9 mouse cellular contexts compared by ENCODE assay signal in the genomic region with DNA sequence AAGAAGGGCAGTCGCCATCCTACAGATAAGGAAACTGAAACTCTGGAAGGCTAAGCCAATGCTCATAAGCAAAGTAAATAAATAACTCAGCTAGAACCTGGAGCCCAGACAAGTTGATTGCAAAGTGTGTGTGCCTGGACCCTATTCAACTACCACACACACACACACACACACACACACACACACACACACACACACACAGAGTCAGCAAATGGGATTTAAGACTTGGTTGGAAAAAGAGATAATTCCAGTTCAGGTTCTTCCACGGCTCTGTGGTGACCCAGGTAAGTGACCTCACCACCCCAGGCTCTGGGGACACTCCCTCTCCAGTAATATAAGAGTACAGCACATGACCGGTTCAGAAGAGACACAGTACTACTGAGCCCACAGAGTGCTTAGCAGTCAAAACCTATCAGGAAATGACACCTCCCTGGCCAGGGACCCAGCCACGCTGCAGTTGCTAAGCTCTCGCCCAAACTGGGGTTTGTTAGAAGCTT. TPM values are rescaled to one million over a fixed set of nuclear protein-coding genes. Genes with fewer than 3 reads are reported as not detected.
DNase-seq lines count a peak whose midpoint lies in the region; ATAC-seq and TF ChIP-seq lines count a peak whose summit lies in the region.
"Had no signal": no experiment of that assay in that cellular context is flagged by ENCODE, and none has a peak within 500 bp of the region (broad histone marks: within the 10 kb centered on the region; RNA-seq: fewer than 3 reads in every experiment).

No protein-coding gene starts in this region.

- H3K79me2 ChIP-seq in CH12.LX (replicated peaks; ENCODE audit: control insufficient read depth, extremely low read depth, insufficient read depth, poor library complexity, severe bottlenecking), result no peaks in the 10 kb centered on the region

- in situ Hi-C loops in CH12.LX (cut with MboI; ENCODE audit: low pct_ligation_motif_present, low pct_unique_long_range_greater_than_20kb, low sequenced_read_pairs), result no loop called here

- H3K36me3 ChIP-seq in forebrain, embryonic 16.5 days (ENCODE audit: control insufficient read depth, insufficient read depth), result no peaks in the 10 kb centered on the region
- H3K36me3 ChIP-seq in forebrain, embryonic 10.5 days (replicated peaks), result no peaks in the 10 kb centered on the region
- no peaks in the 10 kb centered on the region for H3K36me3 ChIP-seq in CH12.LX (replicated peaks in 1 of 2; ENCODE audit: control insufficient read depth in 1 of 2, insufficient read depth in 1 of 2, low read length in 1 of 2)
- no peaks in the 10 kb centered on the region for H3K36me3 ChIP-seq in liver, embryonic 15.5 days (replicated peaks)
- H3K36me3 ChIP-seq in forebrain, embryonic 14.5 days (ENCODE audit: control insufficient read depth, insufficient read depth, low read length), result no peaks in the 10 kb centered on the region
- H3K36me3 ChIP-seq: midbrain, embryonic 12.5 days had no signal

- dilution Hi-C loops in CH12.LX (cut with MboI; ENCODE audit: extremely low pct_ligation_motif_present, extremely low pct_unique_long_range_greater_than_20kb, low sequenced_read_pairs), result no loop called here

- no peaks in the 10 kb centered on the region for H3K27me3 ChIP-seq in forebrain, embryonic 16.5 days (replicated peaks; ENCODE audit: control insufficient read depth, insufficient read depth, low read length)
- H3K27me3 ChIP-seq in forebrain, embryonic 10.5 days (ENCODE audit: poor library complexity, severe bottlenecking), result no peaks in the 10 kb centered on the region
- H3K27me3 ChIP-seq in CH12.LX (replicated peaks), result no peaks in the 10 kb centered on the region
- H3K27me3 ChIP-seq in liver, embryonic 15.5 days, result no peaks in the 10 kb centered on the region
- H3K27me3 ChIP-seq in forebrain, embryonic 14.5 days (replicated peaks; ENCODE audit: control insufficient read depth, insufficient read depth, low read length), result no peaks in the 10 kb centered on the region
- H3K27me3 ChIP-seq: midbrain, embryonic 12.5 days had no signal

- no peak overlapping the region for H3K4me3 ChIP-seq in forebrain, embryonic 16.5 days (replicated peaks; ENCODE audit: low read length)
- H3K4me3 ChIP-seq in forebrain, embryonic 10.5 days, result no peak overlapping the region
- no peak overlapping the region for H3K4me3 ChIP-seq in CH12.LX (replicated peaks in 1 of 3; ENCODE audit: low read depth in 2 of 3, low read length in 2 of 3, poor library complexity in 1 of 3)
- H3K4me3 ChIP-seq in liver, embryonic 15.5 days (replicated peaks), result no peak overlapping the region
- H3K4me3 ChIP-seq in forebrain, embryonic 14.5 days (ENCODE audit: low read depth, low read length), result no peak overlapping the region
- H3K4me3 ChIP-seq: midbrain, embryonic 12.5 days had no signal

- whole genome bisulfite sequencing in forebrain, embryonic 16.5 days, result 54% methylated on average over 5 of the region's 5 CpGs
- WGBS in forebrain, embryonic 10.5 days, result 83% methylated on average over 5 of the region's 5 CpGs
- WGBS in liver, embryonic 15.5 days (ENCODE audit: insufficient replicate concordance), result 17% methylated on average over 5 of the region's 5 CpGs
- 76% methylated on average over 5 of the region's 5 CpGs for WGBS in forebrain, embryonic 14.5 days

- TF ChIP-seq RAD21 in CH12.LX (IDR thresholded peaks at IDR 0.05; ENCODE audit: low read depth, low read length), result no peak

- H3K4me2 ChIP-seq in forebrain, embryonic 16.5 days (ENCODE audit: low read length), result no peak overlapping the region
- no peak overlapping the region for H3K4me2 ChIP-seq in CH12.LX (ENCODE audit: insufficient read depth, low read depth, poor library complexity, severe bottlenecking)
- no peak overlapping the region for H3K4me2 ChIP-seq in liver, embryonic 15.5 days
- H3K4me2 ChIP-seq in forebrain, embryonic 14.5 days (ENCODE audit: low read length), result no peak overlapping the region
- H3K4me2 ChIP-seq: midbrain, embryonic 12.5 days had no signal

- no peak for TF ChIP-seq EP300 in CH12.LX (IDR thresholded peaks at IDR 0.05; ENCODE audit: low read length)

- no peak for DNase-seq in forebrain, embryonic 10.5 days (ENCODE audit: extremely low spot score, low spot score)
- DNase-seq in CH12.LX (ENCODE audit: extremely low read depth), result peak; percentile 4
- DNase-seq in heart, postnatal 10 days, result peak; percentile 61 to 67
- DNase-seq in layer of hippocampus, adult 11-12 months (ENCODE audit: low spot score), result no peak
- DNase-seq in frontal cortex, postnatal 25 days (ENCODE audit: low spot score in 2 of 2), result no peak
- no peak for DNase-seq in forebrain, embryonic 14.5 days (ENCODE audit: low spot score)

- intact Hi-C loops in heart, postnatal 10 days (cut with DNase I), result no loop called here

- no peak for TF ChIP-seq POLR2A in CH12.LX (IDR thresholded peaks at IDR 0.05; ENCODE audit: low read depth, low read length)

- no peak for TF ChIP-seq CTCF in CH12.LX (conservative IDR thresholded peaks at IDR 0.05 in 1 of 2, IDR thresholded peaks at IDR 0.05 in 1 of 2; ENCODE audit: low read depth in 2 of 2, low read length in 2 of 2)

- H3K27ac ChIP-seq in forebrain, embryonic 16.5 days (ENCODE audit: low read length), result peak overlapping the region; percentile 8; the same call in 1 of the 2 replicates
- H3K27ac ChIP-seq in forebrain, embryonic 10.5 days, result no peak overlapping the region
- H3K27ac ChIP-seq in CH12.LX (ENCODE audit: insufficient read depth, low read depth), result no peak overlapping the region
- H3K27ac ChIP-seq in liver, embryonic 15.5 days (replicated peaks), result peak overlapping the region; percentile 31; the same call in 1 of the 2 replicates
- no peak overlapping the region for H3K27ac ChIP-seq in forebrain, embryonic 14.5 days (ENCODE audit: low read depth, low read length)
- H3K27ac ChIP-seq: midbrain, embryonic 12.5 days had no signal

- peaks cover 22% of the 10 kb centered on the region for H3K4me1 ChIP-seq in forebrain, embryonic 16.5 days (replicated peaks; ENCODE audit: control insufficient read depth, insufficient read depth, low read length)
- H3K4me1 ChIP-seq in forebrain, embryonic 10.5 days, result no peaks in the 10 kb centered on the region
- no peaks in the 10 kb centered on the region for H3K4me1 ChIP-seq in CH12.LX (ENCODE audit: control insufficient read depth in 1 of 2, insufficient read depth in 2 of 2)
- H3K4me1 ChIP-seq in liver, embryonic 15.5 days (replicated peaks), result peaks cover 47% of the 10 kb centered on the region
- peaks cover 12% of the 10 kb centered on the region for H3K4me1 ChIP-seq in forebrain, embryonic 14.5 days (ENCODE audit: control insufficient read depth, insufficient read depth, low read length)
- H3K4me1 ChIP-seq: midbrain, embryonic 12.5 days had no signal

- no peak overlapping the region for H3K9ac ChIP-seq in forebrain, embryonic 16.5 days (replicated peaks; ENCODE audit: low read depth, low read length)
- no peak overlapping the region for H3K9ac ChIP-seq in CH12.LX (ENCODE audit: insufficient read depth, low read depth)
- no peak overlapping the region for H3K9ac ChIP-seq in liver, embryonic 15.5 days
- no peak overlapping the region for H3K9ac ChIP-seq in forebrain, embryonic 14.5 days (ENCODE audit: low read length)
- H3K9ac ChIP-seq: midbrain, embryonic 12.5 days had no signal

- peak; percentile 37; the same call in 1 of the 2 replicates for ATAC-seq in forebrain, embryonic 16.5 days
- peak; percentile 22; the same call in 1 of the 2 replicates for ATAC-seq in liver, embryonic 15.5 days (ENCODE audit: insufficient read depth)
- ATAC-seq in forebrain, embryonic 14.5 days, result no peak

- H3K9me3 ChIP-seq in forebrain, embryonic 16.5 days (ENCODE audit: control insufficient read depth, low read length), result no peaks in the 10 kb centered on the region
- H3K9me3 ChIP-seq in forebrain, embryonic 10.5 days, result no peaks in the 10 kb centered on the region
- no peaks in the 10 kb centered on the region for H3K9me3 ChIP-seq in CH12.LX (replicated peaks; ENCODE audit: low read length)
- H3K9me3 ChIP-seq in liver, embryonic 15.5 days (replicated peaks), result no peaks in the 10 kb centered on the region
- no peaks in the 10 kb centered on the region for H3K9me3 ChIP-seq in forebrain, embryonic 14.5 days (replicated peaks; ENCODE audit: control insufficient read depth, low read length)
- H3K9me3 ChIP-seq: midbrain, embryonic 12.5 days had no signal

TF ChIP-seq in CH12.LX, 34 proteins besides CTCF, POLR2A, EP300 and RAD21:
- no peak for TF ChIP-seq POLR2AphosphoS2 (IDR thresholded peaks at IDR 0.05; ENCODE audit: low read depth, low read length)
- TF ChIP-seq MYC (IDR thresholded peaks at IDR 0.05; ENCODE audit: low read depth, low read length), result no peak
- TF ChIP-seq MAFK (IDR thresholded peaks at IDR 0.05; ENCODE audit: insufficient replicate concordance, low read length), result no peak

RNA-seq across cellular contexts. Expression of gene Sorbs1, which starts 36.1 kb away (rescaled TPM):
- 112 and 128 TPM in 2 replicates for polyA plus RNA-seq in forebrain, embryonic 16.5 days (2015; fragmentation: Nextera tagmentation; extraction: Ambion mirVana)
- 36.3 and 39.0 TPM in 2 replicates for polyA plus RNA-seq in forebrain, embryonic 10.5 days (2016; fragmentation: Nextera tagmentation; extraction: Ambion mirVana)
- total RNA-seq in CH12.LX (2012; rRNA removed) (2.6 and 3.6 TPM in 2 replicates), CH12.LX (2014; rRNA removed) (2.1 and 3.1 TPM in 2 replicates)
- polyA plus RNA-seq in CH12.LX (2012; ENCODE audit: insufficient read length, low read depth), result 6.2 and 9.3 TPM in 2 replicates
- total RNA-seq in heart, postnatal 10 days (2021), result 100 to 1,000 TPM; 355 to 547 TPM
- polyA plus RNA-seq in liver, embryonic 15.5 days (2015; fragmentation: Nextera tagmentation; extraction: Ambion mirVana), result 34.9 and 36.7 TPM in 2 replicates
- polyA plus RNA-seq in forebrain, embryonic 14.5 days (2014; fragmentation: Nextera tagmentation; extraction: Ambion mirVana), result 61.1 and 83.9 TPM in 2 replicates

Comparison
In these comparisons a context has a peak if more than half of its experiments do, and no peak if none do; other contexts are left out.
1. H3K27ac ChIP-seq: peak in forebrain, embryonic 16.5 days (single experiment) and liver, embryonic 15.5 days (single experiment); none in forebrain, embryonic 10.5 days (single experiment), CH12.LX (single experiment) and forebrain, embryonic 14.5 days (single experiment).
2. DNase-seq: peak in CH12.LX (single experiment) and heart, postnatal 10 days (2 of 2); none in forebrain, embryonic 10.5 days (single experiment), layer of hippocampus, adult 11-12 months (single experiment), frontal cortex, postnatal 25 days (0 of 2) and forebrain, embryonic 14.5 days (single experiment).